Mouse (Mus musculus) lung, postnatal 0 days (tissue): ENCODE measurements around the gene Mphosph9.

Source experiments
- CTCF ChIP-seq: IDR thresholded peaks from 2 replicates; pipeline ENCODE4 v1.5.1; 2016; ENCODE audit warnings: antibody characterized with exemption, mild to moderate bottlenecking
- EP300 ChIP-seq: IDR thresholded peaks from 2 replicates; pipeline ENCODE4 v1.6.1; 2016; ENCODE audit warnings: antibody characterized with exemption, mild to moderate bottlenecking, control low read depth

GRCm38 (mm10) chr5:124222696-124223095, 105.1 kb downstream of the Mphosph9 start:
- TF ChIP-seq CTCF (no peak), EP300 (no peak)
